Mouse (Mus musculus): ENCODE data around the gene Ccl1.

Gene Ccl1

GRCm38 (mm10) chr11:82305590-82305989 is at the start of gene Ccl1:
Ccl1 (minus strand) TSS chr11:82305690.
- ChIA-PET POLR2A (no interaction called here), CTCF (interaction anchor here in 1 of 4 experiments (0.6 kb wide), 1 partner anchor 256 kb away, joined by 3 read pairs; no protein-coding TSS in a partner anchor)

DNA sequence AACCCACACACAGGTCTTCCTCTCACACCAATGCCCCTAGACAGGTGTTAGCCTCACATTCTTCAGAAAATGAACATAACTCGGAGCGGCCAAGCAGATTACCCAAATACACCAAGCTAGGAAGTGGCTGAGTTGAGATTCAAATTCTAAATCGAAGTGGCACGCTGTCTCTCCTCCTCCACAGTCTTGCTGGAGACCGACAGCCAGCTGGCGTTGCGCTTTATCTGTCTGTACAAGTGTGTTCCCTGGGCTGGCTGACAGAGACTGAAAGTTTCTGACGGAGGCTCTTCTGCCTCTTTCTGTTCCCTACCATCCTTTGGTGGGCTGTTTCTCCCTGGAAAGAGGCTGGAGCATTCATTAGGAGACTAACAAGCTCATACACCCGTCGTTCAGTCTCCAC is 45.5 kb upstream of the Ccl1 start:
- ChIA-PET CTCF (no interaction called here), POLR2A (no interaction called here)

DNA sequence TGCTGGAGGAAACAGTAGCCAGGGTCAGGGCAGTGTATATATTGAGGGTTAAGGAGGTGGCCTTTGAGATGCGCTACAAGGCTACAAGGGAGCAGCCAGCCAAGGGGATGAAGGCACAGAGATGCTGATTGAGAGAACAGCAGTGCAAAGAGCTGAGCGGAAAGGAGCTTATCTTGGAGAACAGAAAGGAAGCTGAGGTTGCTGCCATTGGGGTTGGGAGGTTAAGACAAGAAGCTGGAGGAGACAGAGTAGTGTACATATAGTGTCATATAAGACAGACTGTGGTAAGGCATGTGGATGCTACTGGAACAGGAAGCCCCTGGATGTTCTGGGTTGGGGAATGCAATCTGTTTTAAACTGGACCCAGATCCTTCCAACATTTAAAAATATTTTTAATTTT is 35.4 kb upstream of the Ccl1 start:
- POLR2A ChIA-PET = no interaction called here
- CTCF ChIA-PET = interaction anchor here in 1 of 4 experiments (1.7 kb wide), 1 partner anchor 59 kb away, joined by 4 read pairs; no protein-coding TSS in a partner anchor

GRCm38 (mm10) chr11:82340416-82340815 is 34.9 kb upstream of the Ccl1 start:
- ChIA-PET POLR2A (no interaction called here), CTCF (interaction anchor here in 1 of 4 experiments (1.7 kb wide), 1 partner anchor 60 kb away, joined by 4 read pairs; no protein-coding TSS in a partner anchor)

DNA sequence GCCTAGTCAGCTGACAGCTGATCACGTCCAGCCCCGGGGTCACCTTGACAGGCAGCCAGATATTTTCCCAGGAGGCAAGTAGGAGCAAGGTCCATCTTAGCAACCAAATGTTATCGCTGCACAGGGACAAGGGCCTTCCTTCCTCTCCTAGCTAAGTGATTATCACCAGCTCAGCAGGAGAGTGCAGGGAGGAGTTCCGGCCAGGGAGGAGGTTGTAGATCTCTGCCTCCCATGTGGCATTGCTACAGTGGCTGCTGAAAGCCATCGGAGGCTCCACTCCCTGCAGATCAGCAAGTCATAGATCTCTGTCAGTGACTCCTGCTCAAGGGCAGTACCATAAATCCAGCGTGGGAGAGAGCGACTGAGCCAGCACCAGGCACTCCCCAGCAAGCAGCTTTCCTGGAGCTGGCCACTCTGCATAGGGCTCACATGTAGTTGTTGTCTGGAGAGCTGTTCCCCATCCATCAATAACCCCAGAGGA is 34.5 kb upstream of the Ccl1 start:
- POLR2A ChIA-PET = no interaction called here
- CTCF ChIA-PET = no interaction called here

DNA sequence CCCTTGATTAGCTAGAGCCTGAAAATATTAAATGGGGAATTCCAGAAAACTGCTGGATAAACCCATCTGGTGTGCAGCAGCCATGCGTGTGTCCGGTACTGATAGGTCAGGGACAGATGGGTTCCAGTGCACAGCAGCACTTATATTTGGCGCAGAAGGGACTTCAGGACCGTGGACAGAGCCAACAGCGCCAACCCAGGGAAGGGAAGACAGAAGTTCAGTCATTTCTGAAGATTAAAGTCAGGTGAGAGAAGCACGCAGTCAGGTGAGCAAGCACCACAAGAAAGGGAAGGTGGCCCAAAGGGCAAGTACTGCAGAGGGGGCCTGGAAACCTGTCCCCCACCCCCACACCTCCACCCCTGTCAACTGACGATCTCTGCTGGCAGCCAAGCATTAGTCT is 7.7 kb upstream of the Ccl1 start:
- POLR2A ChIA-PET = no interaction called here
- CTCF ChIA-PET = no interaction called here

- CTCF ChIA-PET = interaction anchor here in 1 of 4 experiments (0.6 kb wide), 1 partner anchor 31 kb away, joined by 6 read pairs; no protein-coding TSS in a partner anchor
- POLR2A ChIA-PET = no interaction called here
Observed at GRCm38 (mm10) chr11:82310336-82311045, 5.0 kb upstream of the Ccl1 start.

- ChIA-PET POLR2A (interaction anchor here in 2 of 4 experiments (0.7 to 1.3 kb wide), 5 partner anchors 9 to 174 kb away, joined by 3 to 4 read pairs (median 3); no protein-coding TSS in a partner anchor), CTCF (no interaction called here)
Observed at GRCm38 (mm10) chr11:82297895-82298294, 7.6 kb downstream of the Ccl1 start.

DNA sequence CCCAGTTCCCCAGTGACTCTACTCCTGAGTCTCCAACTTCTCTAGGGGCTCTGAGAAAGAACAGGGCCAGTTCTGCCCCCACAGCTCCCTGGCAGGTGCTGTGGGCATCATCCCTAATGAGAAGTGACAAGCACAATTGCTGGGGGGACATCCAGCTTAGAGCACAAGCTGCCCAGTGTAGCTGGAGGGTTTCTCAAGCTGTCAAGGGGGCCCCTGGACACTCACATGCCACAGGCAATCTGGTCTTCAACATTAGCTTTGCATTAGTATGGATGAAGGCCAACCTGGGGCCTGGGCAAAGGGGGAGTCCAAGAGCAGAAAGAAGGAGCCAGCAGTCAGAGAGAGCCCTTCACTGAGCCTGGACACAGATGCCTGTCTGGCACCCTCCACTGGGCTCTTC is 14.6 kb downstream of the Ccl1 start:
- ChIA-PET CTCF (no interaction called here), POLR2A (no interaction called here)

DNA sequence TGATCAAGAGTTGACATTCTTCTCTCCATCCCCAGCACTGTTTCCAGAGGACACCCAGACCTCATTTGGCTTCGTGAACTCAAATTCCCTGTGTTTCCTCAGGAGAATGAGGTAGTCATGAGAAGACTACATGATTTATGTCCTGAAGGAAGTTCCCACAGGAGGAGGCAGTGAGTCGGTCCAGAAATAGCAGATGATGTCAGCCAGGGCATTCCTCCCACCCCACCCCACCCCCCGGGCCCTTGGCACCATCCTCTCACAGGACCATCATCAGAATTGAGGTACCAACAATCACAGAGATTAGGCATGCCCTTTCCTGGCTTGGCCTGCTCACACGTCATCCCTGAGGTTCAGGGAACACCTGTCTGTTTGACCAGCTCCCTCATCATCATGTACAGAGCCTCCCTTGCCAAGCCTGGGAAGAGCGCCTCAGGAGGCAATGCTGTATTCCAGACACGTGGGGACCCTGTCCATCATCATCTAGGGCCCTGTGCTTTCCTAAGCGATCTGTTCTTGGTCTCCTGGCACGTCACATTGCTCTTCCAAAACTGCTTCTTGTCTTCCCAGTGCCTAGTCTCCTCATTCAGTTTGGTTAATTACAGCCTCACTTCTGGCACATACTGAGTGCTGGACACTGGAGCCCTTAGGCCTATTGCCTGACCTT is 31.2 kb downstream of the Ccl1 start:
- POLR2A ChIA-PET = no interaction called here
- CTCF ChIA-PET = no interaction called here

DNA sequence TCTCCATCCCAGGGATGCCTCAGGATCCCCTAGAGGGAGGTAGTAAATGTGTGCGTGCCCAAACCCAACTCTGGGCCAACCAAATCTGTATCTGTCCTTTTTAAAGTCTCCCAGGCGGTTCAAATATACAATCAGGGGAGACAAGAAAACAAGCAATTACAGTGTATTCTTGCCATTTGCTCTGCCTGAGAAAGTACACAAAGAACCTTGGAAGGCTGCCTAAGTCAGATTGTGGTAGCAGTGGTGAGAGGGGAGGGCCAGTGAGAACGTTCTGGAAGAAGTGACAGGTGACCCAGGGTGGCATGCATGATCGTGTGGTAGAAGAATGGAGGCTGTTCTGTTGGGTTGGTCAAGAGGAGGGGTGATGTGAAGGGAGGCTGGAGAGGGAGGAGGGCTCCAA is 46.4 kb downstream of the Ccl1 start:
- ChIA-PET CTCF (no interaction called here), POLR2A (interaction anchor here in 2 of 4 experiments (0.6 to 0.7 kb wide), 2 partner anchors 73 to 505 kb away, joined by 3 read pairs; partner anchors contain the start of genes Cct6b (in 1 of the 2) and Zfp830 (in 1 of the 2))

DNA sequence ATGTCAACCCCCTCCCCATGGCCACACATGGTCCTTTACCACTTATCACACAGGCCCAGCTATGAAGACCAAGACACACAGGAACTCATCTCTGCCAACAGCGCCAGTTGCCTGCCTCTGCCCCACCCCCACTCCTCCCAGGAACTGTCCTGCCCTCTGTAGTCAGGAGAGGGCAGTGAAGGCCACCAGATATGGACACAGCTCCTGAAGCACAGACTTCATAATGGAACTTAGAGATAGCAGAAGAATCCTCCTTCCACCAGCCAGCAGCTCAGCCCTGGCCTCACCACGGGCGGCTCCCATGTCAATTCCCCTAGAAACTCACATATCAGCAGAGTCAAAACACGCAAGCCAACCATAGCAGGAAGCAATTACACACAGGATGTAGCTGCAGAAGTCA is 49.9 kb downstream of the Ccl1 start:
- POLR2A ChIA-PET = no interaction called here

GRCm38 (mm10) chr11:82253421-82253820 is 52.1 kb downstream of the Ccl1 start:
- ChIA-PET CTCF (no interaction called here), POLR2A (no interaction called here)

More for the DNA sequence above, 49.9 kb downstream of the Ccl1 start:
- CTCF ChIA-PET = interaction anchor here in 2 of 4 experiments (0.5 to 1.5 kb wide), 3 partner anchors 20 to 985 kb away, joined by 3 to 4 read pairs (median 3); no protein-coding TSS in a partner anchor

- CTCF ChIA-PET = interaction anchor here in 1 of 4 experiments (0.6 kb wide), 1 partner anchor 477 kb away, joined by 13 read pairs; no protein-coding TSS in a partner anchor
- POLR2A ChIA-PET = interaction anchor here in 1 of 4 experiments (0.5 kb wide), 1 partner anchor 224 kb away, joined by 3 read pairs; no protein-coding TSS in a partner anchor
Observed at GRCm38 (mm10) chr11:82251251-82251650, 54.2 kb downstream of the Ccl1 start.

DNA sequence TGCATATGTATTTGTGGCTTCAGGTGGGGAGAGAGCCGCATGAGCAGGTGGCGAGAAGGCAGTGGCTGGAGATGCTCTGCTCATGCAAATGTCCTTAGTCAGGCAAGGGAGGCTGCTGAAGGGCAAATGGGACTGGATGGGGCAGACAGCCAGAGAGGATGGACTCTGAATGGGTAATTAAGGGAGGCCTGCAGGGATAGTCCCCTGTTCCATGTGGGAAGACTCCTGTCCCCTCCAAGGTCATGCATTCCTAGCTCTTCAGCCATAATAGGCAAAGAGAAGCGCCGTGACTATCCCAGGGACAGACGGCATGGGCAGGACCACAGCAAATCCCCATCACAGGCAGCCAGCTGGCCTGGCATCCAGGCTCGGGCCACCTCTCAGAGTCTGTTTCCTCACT is 55.5 kb downstream of the Ccl1 start:
- ChIA-PET CTCF (interaction anchor here in 1 of 4 experiments (0.6 kb wide), 1 partner anchor 521 kb away, joined by 3 read pairs; no protein-coding TSS in a partner anchor), POLR2A (interaction anchor here in 1 of 4 experiments (0.6 kb wide), 1 partner anchor 174 kb away, joined by 5 read pairs; no protein-coding TSS in a partner anchor)

GRCm38 (mm10) chr11:82237439-82237838 is 68.1 kb downstream of the Ccl1 start:
- CTCF ChIA-PET = interaction anchor here in 3 of 4 experiments (0.6 to 1.0 kb wide), 3 partner anchors 63 to 224 kb away, joined by 3 to 4 read pairs (median 3); no protein-coding TSS in a partner anchor
- POLR2A ChIA-PET = interaction anchor here in 1 of 4 experiments (0.7 kb wide), 1 partner anchor 20 kb away, joined by 3 read pairs; no protein-coding TSS in a partner anchor

GRCm38 (mm10) chr11:82235551-82236207 is 69.8 kb downstream of the Ccl1 start:
- CTCF ChIA-PET = interaction anchor here (0.5 to 2.0 kb wide), 48 partner anchors 9 to 679 kb away, joined by 3 to 25 read pairs (median 4); partner anchors contain the start of genes Rad51d (in 3 of the 4) and Tmem132e (in 1 of the 4)
- POLR2A ChIA-PET = interaction anchor here in 2 of 4 experiments (0.6 to 1.0 kb wide), 2 partner anchors 64 to 378 kb away, joined by 3 to 4 read pairs; no protein-coding TSS in a partner anchor

DNA sequence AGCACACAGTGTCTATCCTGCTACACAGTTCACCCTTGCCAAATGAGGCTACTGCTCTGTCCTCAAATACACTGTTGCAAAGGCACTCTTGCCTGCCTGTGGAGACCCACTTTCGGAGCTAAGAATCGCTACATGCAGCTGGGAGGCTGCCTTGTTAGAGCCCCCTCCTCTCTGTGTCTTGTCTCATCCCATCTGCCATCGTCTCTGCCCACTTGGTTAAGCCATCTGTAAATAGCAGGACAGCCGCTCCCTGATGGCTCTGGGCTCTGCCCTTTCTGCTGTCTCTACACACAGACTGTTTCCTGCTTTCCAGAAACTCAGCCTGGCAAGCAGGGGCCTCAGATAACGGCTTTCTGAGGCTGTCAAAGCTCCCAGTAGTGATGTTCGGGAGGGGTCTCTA is 71.5 kb downstream of the Ccl1 start:
- ChIA-PET POLR2A (no interaction called here), CTCF (interaction anchor here in 3 of 4 experiments (0.5 to 1.9 kb wide), 5 partner anchors 154 to 225 kb away, joined by 3 to 25 read pairs (median 3); no protein-coding TSS in a partner anchor)

DNA sequence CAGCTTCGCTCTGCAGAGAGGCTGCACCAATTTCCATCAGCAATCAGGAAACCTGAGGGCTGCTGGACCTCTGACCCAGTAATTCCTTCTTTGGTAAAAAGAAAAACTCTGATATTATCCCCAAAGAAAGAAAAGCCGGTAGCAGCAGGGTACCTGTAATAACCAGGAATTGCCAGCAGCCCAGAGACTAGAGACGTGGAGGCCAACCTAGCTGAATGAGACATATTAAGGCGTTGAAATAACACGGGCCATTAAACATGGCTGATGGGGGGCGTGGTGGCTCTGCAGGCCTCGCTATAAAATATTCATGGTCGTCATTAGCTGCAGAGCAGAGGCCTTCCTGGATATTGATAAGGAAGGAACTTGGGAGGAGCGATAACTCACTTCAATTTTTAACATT is 78.5 kb downstream of the Ccl1 start:
- ChIA-PET CTCF (interaction anchor here in 2 of 4 experiments (0.6 to 0.7 kb wide), 2 partner anchors 9 to 164 kb away, joined by 3 to 5 read pairs; no protein-coding TSS in a partner anchor), POLR2A (no interaction called here)
